Mouse (Mus musculus) spleen, postnatal 10 days (tissue): ENCODE measurements around the gene Prg2.

Experiments used
- DNase-seq, 2 experiments: peaks; one replicate each; pipeline ENCODE4 v3.0.0; 2021 to 2022; ENCODE audit warnings: low spot score in 2 of 2

Prg2 gene

GRCm38 (mm10) chr2:84980188-84980587, at the start of gene Prg2:
Gene Prg2 (plus strand): TSS chr2:84980461.
- DNase-seq = peak in 1 of 2 experiments; percentile 6

GRCm38 (mm10) chr2:84933992-84934648, 46.1 kb upstream of the Prg2 start:
- DNase-seq = no peak

DNA sequence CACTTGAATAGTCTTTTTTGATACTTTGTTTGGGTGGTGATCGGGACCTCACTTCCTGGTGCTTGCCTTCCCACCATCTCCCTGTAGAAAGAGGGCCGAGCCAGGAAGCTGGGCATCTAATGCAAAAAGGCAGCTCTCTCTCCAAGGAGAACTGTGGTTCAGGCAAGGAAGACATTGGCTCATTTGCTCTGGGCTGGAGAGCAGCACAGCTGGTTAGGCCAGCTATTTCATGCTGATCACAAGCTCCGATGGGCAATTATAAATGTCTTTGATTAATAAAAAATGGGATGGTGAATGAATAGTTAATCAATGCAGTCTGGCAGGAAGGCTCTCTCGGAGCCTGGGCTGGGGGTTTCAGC, 45.6 kb upstream of the Prg2 start:
- DNase-seq = no peak

- DNase-seq = no peak
These were observed 45.2 kb upstream of the Prg2 start for GRCm38 (mm10) chr2:84935065-84935464.

DNA sequence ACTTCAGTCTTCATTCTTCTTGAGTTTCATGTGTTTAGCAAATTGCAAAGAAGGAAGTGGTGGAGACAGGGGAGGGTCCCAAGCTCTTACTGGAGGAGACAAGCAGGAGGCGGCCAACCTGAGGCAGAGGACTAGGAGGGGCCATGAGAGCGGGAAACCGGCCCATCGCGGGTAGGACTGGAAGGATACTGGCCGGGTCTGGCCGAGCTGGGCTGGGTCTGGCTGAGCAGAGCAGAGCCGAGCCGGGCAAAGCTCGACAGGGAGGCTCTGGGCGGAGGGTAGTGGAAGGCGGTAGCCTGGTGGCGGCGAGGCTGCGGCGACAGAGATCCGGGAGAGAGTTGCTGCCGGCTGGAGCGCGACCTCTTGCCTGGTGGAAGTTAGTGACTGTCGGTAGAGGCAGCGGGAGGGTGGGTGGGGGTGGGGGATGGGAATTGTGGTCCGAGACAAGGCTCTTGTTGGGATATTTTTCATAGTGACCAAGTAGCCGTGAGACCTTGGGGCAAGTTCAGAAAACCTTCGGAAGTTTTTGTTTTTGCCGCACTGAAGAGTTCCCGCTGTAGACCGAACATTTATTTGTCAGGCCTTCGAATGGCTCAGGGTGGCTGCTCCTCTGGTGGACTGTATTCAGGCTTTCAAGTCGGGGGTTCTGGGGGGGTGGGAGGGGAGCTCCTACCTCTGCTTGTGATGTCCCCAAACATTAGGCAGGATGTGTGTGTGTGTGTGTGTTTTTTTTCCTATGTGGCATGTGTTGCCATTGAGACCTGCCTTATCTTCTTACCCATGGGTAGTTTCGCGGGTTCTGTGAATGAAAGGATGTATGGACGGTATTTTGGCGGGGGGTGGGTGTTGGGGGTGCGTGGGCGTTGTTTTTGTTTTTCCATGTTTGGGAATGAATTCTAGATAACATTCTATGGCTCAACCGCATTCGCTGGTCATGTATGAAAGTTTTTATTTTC, 43.5 kb upstream of the Prg2 start, which contains the start of gene Slc43a3:
Gene Slc43a3, plus strand, starts transcription at position 106 of the 956 bp plus-strand sequence.
- peak; percentile 86 to 88 for DNase-seq

DNA sequence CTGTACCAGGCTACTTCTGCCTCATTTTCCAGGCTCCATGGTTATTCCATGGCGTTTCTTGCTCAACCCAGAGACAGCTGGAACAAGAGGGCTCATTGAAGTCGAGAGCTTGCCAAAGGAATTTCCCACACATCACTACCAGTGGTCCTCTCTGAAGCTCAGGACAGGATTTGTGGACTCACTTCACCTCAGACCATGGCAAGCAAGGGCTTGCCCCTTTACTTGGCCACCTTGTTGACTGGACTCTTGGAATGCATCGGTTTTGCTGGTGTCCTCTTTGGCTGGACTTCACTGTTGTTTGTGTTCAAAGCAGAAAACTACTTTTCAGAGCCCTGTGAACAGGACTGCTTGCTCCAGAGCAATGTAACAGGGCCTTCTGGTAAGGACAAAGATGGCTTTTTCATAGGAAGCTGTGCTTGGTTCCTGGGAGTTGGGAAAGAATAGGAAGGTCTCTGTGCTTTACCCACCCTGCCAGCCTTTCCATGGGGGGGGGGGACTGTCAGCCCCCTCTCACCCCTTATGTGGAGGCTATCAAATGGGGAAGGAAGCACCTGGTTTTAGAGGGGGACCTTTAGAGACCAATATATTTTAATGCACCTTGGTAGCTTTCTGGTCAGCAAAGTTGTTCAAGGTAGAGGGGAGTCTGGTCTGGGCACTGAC, 42.6 kb upstream of the Prg2 start:
- DNase-seq = peak; percentile 38 to 63

GRCm38 (mm10) chr2:84938249-84938946, 41.9 kb upstream of the Prg2 start:
- peak; percentile 73 to 79 for DNase-seq

DNA sequence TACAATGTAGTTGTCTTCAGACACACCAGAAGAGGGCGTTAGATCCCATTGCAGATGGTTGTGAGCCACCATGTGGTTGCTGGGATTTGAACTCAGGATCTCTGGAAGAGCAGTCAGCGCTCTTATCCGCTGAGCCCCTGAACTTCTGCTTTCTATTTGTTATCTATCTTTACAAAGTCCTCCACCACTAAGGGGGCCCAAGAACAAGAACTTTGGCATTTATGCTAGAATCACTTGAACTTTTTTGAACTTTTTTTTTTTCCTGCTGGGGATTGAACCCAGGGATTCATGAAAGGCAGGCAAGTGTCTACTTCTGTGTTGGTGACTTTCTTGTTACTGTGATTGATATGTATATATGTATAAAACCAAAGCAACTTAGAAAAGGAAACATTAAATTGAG, 41.0 kb upstream of the Prg2 start:
- no peak for DNase-seq

DNA sequence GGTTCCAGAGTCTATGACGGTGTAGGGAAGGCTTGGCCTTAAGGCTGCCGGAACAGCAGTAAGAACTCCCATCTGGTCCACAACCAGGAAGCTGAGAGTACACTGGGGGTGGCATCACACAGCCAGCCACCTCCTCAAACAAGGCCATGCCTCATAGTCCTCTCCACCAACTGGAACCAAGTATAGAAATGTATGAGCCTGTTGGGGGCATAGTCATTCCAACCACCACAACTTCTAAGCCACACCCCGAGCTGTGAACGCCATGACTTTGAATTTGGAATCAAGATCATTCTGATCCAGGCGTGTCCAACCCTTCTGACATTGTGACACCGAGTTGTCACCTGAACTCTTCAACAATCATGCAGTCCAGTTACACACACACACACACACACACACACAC, 40.5 kb upstream of the Prg2 start:
- DNase-seq = peak in 1 of 2 experiments; percentile 57

DNA sequence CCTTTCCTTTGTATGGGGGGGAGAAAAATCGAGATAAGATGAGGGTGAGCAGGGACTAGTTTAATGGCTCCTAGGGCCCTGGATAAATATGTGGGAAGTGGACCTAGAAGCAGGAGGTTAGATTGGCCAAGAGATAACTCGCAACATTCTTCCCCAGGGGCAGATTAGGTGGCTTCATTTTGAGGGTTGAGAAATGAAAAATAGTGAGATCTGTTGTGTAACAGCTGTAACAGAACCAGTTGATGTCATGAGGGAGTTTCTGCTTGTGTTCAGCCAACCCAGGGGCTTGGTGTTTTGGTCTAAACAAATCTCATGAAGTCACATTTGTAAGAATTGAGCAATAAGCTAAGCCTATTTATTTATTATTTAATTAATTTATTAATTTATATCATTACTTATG, 38.9 kb upstream of the Prg2 start:
- DNase-seq = no peak

DNA sequence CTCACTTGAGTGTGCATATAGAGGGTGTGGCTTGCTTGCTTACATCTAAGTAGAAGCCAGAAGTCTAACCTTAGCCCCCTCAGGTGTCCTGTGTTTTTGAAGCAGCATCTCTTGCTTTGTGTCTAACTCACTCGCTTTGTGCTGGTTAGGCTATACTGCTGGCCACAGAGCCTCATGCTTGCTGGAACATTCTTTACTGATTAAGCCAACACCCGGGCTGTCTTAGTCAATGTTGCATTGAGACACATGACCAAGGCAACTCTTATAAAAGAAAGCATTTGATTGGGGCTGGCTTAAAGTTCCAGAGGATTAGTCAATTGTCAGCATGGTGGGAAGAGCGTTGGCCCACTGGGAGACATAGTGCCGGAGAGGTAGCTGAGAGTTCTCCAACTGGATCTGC, 38.5 kb upstream of the Prg2 start:
- no peak for DNase-seq

DNA sequence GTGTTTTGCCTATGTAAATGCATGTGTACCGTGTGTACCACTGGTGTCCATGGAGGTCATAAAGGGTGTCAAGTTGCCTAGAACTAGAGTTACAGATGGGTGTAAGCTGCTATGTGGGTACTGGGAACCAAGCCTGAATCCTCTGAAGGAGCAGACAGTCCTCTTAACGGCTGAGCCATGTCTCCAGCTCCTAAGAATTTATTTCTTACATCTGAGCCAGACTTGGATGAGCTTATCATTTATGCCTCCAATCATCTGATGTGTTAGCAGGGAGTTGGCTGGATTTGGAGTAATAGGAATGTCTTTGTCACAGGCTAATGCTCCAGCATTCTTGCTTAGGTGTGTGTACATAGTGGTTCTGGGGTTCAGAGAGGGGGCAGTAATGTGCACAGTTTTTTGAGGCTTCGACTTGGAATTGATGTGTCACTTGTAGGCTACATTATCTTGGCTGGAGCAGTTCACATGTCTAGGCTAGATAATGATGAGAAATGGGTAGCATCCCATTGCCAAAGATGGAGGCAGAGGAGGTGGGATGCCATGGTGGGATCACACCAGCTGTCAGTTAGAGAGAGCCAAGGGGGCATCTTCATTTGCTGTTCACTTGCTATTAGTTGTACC, 33.0 kb upstream of the Prg2 start:
- no peak for DNase-seq

GRCm38 (mm10) chr2:84948252-84948651, 32.0 kb upstream of the Prg2 start:
- DNase-seq = peak in 1 of 2 experiments; percentile 2

GRCm38 (mm10) chr2:84948721-84949120, 31.5 kb upstream of the Prg2 start:
- no peak for DNase-seq

GRCm38 (mm10) chr2:84951027-84951426, 29.2 kb upstream of the Prg2 start:
- DNase-seq = no peak

GRCm38 (mm10) chr2:84952251-84952650, 28.0 kb upstream of the Prg2 start:
- no peak for DNase-seq

- peak in 1 of 2 experiments; percentile 2 for DNase-seq
These were observed 27.6 kb upstream of the Prg2 start for GRCm38 (mm10) chr2:84952693-84953092.

DNA sequence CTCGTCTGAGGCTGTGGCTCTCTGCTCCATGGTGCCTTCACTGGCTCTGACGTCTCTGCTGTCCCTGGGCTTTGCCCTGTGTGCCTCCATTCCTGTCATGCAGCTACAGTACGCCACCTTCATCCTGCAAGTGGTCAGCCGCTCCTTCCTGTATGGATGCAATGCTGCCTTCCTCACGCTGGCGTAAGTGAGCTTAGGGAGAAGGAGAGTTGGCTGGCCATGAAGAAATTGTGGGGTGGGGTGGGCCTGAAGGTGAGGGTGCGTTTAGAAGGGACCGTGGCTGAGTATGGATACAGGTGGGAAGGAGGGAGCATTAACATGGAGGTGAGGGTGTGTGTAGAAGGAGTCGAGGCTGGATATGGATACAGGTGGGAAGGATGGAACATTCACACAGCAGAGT, 24.8 kb upstream of the Prg2 start:
- no peak for DNase-seq

GRCm38 (mm10) chr2:84956274-84956673, 24.0 kb upstream of the Prg2 start:
- DNase-seq = peak; percentile 65 to 86

- no peak for DNase-seq
These were observed 21.5 kb upstream of the Prg2 start for GRCm38 (mm10) chr2:84958588-84959264.

DNA sequence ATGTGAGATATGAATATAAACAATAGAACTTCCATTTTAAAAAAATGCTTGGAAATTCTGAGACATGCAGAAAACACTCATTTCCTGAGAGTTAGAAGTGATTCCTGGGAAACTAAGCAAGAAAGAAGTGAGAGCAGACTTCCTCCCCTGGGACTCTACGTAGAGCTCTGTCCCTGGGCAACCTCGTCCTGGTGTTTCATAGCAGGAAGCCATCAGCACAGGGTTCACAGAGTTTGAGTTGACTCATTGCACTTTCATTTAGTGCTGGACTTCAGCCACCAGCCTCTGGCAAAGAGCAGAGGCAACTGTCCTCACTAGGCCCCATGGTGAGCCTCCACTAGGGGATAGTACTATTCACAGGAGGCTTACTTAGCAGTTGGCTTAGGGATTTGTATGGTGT, 19.0 kb upstream of the Prg2 start:
- DNase-seq = no peak
